Mouse (Mus musculus) kidney, adult 2 months (tissue): ENCODE data around the gene Fasl.

ENCODE experiments used
- CTCF ChIP-seq: fragments of 200-500 bp; conservative IDR thresholded peaks from 2 replicates; pipeline ENCODE4 v1.5.1; 2011; ENCODE audit warnings: low read depth, mild to moderate bottlenecking, control low read depth, low read length, moderate library complexity, mixed read lengths; ENCODE audit not compliant: insufficient read depth, insufficient read length
- POLR2A ChIP-seq: fragments of 200-500 bp; IDR thresholded peaks from one replicate; pipeline ENCODE4 v1.6.1; 2011; ENCODE audit warnings: low read depth, low read length, control low read depth

GRCm38 (mm10) chr1:161744855-161745254, 43.4 kb downstream of the Fasl start:
- no peak for TF ChIP-seq POLR2A
- no peak for TF ChIP-seq CTCF
